Mouse (Mus musculus) 416B (cell line): ENCODE results near the gene Defb6.

Experiments
- DNase-seq: peaks from one replicate; pipeline ENCODE4 v3.0.0; 2011; ENCODE audit warnings: low read depth

Defb6 gene

DNA sequence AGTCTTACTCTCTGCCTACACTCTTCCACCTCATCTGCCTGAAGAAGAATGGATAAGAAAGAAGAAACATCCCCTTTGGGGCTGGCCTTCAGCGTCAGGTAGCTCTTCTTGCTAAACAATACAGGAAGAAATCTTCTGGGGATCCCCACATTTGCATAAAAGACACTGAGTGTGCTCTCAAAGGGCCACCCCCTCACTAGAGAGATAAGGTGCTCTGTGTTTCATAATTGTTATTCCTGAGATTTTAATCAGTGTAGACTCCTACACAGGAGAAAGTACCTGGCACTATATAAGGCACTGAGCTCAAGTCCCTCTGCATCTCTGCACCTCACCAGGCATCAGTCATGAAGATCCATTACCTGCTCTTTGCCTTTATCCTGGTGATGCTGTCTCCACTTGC, at the start of gene Defb6:
Gene Defb6 (plus strand): TSS at position 318 of the 400 bp plus-strand sequence.
- no peak for DNase-seq

DNA sequence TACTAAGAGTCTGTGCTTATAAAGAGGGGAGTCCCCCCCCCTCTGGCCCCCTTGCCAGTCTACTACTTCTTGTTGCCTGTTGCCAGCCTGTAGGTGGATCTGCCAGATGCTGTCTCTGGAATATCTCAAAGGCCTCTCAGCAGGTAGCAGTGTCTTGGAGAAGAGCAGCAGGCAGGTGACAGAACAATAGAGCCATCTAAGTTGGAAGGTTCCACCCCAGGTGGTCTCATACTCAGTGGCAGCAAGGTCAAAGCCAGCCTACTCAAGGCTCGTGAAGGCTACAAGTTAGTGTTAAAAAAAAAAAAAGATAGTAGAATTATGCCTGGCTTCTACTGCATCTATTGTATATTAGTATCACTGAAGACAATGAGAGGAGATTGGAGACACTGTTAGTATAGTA, 12.8 kb downstream of the Defb6 start:
- no peak for DNase-seq

- DNase-seq, result no peak
These were observed 14.3 kb downstream of the Defb6 start, which contains the start of gene Defb46 for GRCm38 (mm10) chr8:19239616-19240015. TSS of gene Defb46 (plus strand) at chr8:19239916.

GRCm38 (mm10) chr8:19247280-19247679, 22.0 kb downstream of the Defb6 start, which contains the start of gene Defb5:
TSS of gene Defb5 (plus strand) at chr8:19247580.
- DNase-seq, result no peak

DNA sequence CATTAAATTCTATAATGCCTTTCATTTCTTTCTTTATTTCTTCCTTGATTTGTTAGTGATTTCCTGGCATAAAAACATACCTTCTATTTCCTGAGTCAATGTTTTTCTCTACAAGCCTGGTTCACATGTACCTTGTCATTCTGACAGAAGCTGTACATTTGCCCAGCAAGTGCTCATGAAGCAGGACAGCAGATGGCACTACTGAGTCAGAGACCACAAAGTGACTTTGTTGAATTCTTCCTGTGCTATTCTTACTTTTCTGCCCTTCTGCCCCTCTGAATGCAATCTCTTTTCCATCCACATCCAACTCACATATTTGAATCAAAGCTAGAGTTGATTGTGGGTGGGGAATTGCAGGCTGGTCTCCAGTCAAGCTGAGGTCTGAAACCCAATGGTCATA, 32.9 kb downstream of the Defb6 start:
- DNase-seq, result peak; percentile 48

- no peak for DNase-seq
These were observed 34.4 kb downstream of the Defb6 start for GRCm38 (mm10) chr8:19259667-19260066.
